Mouse (Mus musculus): ENCODE data around the gene 9330182L06Rik.

DNA sequence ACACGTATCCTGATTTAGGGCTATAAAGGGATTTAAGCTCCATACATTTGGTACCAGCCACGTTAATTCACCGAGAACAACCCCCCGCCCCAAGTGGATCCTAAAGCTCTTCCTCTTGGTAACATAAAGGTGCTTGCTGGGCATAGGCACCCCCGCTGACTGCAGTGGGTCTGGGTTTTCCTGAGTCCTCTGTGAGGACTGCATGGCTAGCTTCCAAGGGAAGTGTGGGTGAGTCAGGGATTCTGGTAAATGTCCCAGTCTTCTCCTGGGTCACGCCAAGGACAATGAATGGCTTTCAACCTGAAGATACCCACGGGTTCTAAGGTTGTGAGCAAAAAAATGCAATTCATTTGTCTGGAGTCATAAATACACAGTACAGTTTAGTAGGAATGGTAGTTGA, 124.0 kb downstream of the 9330182L06Rik start:
- TF ChIP-seq CTCF (IDR thresholded peaks at IDR 0.05; ENCODE audit: extremely low read depth, insufficient read length, insufficient replicate concordance, low read depth, low read length) (no peak), POLR2A (IDR thresholded peaks at IDR 0.05; ENCODE audit: low read depth, low read length) (no peak)
